Mouse (Mus musculus) gastrocnemius, postnatal 10 days (tissue): ENCODE results near the gene Atxn7l2. TPM values are rescaled to one million over a fixed set of nuclear protein-coding genes. Genes with fewer than 3 reads are reported as not detected.
"Not testable (repeated sequence)": the region's sequence is repeated elsewhere in the genome, so short reads cannot be mapped to it uniquely, and the experiment has no call there.

Experiments
- DNase-seq: peaks from one replicate; pipeline ENCODE4 v3.0.0; 2021; ENCODE audit warnings: mixed read lengths
- long read RNA-seq, 2 experiments: library from polyadenylated mRNA; stranded (forward); transcript quantifications; one replicate each; pipeline ENCODE4 v2.0.0; 2021
- total RNA-seq, 2 experiments: library from RNA; stranded (reverse); gene quantifications; 2 replicates each; pipeline ENCODE4 v1.2.3; 2021

Atxn7l2 gene
- 10 to 100 TPM; 13.2 to 18.4 TPM for total RNA-seq
- long read RNA-seq, experiment 1, transcript Atxn7l2-203 (11 exons, 2,387 nt), result major isoform, 7 of 17 reads
- long read RNA-seq, experiment 1, partial matches to known transcripts, result 7 of 17 reads
- long read RNA-seq, experiment 1, other reads (novel, unspliced or antisense), result 2 of 17 reads
- long read RNA-seq, experiment 2, partial matches to known transcripts, result 2 of 9 reads
- long read RNA-seq, experiment 2, other reads (novel, unspliced or antisense), result 4 of 9 reads

DNA sequence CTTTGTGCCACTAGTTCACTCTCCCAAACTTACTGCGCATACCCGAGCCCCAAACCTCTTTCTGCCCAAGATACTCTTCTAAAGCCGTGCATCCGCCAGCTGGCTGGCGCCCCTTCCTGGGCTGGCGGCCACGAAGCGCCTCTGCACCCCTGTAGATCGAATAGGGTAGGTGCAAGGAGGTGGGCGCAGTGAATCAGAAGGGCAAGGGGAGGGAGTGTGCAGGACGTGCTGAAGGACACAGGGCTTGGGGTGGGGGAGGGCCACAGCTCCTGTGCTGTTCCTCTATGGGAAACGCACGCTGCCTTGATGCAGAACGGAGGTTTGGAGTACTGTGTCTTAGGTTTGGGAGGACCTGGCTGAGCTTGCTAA, at the start of gene Atxn7l2:
Gene Atxn7l2 (minus strand): TSS at position 164 of the 369 bp plus-strand sequence.
- DNase-seq, result peak; percentile 74

DNA sequence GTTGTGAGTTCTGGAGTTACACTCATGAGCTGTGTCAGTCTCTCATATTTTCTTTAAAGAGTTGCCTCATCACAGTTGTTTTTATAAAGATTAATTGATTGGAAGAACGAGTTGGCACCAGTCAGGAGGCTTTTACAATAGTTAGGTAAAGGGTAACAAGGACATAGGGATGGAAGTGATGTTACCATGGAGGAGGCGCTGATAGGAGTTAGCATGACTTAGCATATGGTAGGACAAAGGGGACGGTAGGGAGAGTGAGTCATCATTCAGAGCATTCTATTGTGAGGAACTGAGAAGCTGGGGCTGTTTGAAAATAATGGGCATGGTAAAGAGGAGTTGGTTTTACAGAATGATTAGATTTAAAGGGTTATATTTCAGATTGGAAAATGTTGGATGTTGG, 48.6 kb upstream of the Atxn7l2 start:
- no peak for DNase-seq

DNA sequence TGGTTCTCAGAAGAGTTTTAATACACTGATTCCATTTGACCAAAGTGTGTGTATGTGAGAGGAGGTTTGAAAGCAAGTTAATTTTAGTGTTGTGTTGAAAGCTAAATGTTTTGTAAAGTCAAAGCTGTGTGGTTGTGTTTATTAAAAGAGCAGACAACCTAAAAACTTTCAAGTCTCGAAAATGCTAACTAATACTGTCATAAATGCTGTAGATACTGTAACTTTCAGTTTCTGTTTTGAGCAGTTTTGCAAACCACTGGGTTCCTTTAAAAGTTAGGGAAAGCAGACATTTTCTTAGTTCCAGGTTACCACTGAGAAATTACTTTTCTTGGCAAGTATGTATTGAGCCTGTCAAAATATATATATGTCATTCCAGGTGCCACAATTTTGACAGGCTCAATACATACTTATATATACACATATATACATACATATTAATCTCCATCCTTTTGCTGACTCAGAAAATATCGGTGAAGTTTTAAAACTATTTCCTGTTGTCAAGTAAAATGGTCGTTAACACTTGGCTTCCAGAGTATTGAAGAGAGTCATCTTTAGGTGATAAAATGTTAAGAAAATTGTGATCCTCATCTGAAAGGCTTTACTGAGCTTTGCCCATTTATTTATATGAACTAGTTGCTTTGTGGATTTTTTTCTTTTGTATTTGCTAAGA, 47.2 kb upstream of the Atxn7l2 start:
- no peak for DNase-seq

DNA sequence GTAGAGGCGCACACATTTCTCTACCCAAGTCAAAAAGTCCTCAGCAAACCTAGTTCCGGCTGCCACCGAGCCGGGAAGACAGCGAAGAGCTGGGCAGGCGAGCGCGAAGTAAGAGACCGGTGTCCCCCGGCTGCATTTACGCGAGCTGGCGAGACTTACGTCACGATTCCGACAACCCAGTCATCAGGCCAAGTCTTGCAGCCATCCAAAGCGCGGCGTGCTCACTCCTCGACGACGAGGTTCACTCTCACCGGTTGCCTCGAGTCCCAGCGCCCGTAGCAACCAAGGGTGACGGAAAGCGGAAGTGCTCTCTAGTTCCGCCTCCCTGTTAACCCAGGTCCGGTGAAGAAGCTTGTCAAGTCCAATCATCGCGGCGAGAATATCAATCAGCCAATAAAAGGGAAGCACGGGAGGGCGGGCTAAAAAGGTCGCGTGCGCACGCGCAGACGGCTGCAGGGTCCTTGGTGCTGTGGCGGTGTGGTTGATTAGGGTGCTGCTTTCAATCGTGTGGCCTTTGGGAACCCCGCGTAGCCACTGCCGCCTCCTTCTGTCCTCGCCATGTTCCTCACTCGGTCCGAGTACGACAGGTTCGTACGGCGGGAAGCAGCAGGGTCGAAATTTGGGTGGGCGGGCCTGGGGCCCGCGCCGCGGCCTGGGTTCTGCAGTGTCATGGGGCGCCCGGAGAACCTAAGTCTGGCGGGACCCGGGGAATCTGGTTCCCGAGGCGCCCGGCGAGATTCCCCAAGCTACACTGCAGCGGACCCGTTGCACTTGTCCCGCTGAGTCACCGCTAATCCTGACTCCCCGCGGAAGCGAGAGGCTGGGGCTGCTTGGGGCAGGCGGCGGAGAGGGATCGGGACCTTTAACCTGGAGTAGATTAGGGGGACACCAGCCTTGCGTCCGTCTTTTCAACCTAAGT, 46.2 kb upstream of the Atxn7l2 start, which contains the start of gene Psma5:
Gene Psma5 (plus strand): TSS at position 208 of the 919 bp plus-strand sequence.
- DNase-seq, result peak; percentile 95

DNA sequence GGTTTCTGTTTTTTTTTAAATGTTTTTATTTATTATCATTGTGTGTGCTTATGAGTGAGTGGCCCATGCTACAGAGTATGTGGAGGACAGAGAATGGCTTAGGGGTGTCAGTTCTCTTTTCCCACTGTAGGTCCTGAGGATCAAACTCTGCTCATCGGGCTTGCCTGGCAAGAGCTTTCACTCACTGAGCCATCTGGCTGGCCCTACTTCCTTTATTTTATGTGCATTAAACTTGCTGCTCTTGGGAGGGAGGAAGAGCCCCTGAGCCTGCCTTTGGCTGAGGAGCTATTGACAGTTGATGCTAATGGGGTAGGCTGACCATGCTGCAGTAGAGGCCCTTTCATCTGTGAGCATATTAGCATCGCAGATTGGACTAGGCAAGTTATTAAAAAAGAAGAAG, 36.1 kb upstream of the Atxn7l2 start:
- no peak for DNase-seq

DNA sequence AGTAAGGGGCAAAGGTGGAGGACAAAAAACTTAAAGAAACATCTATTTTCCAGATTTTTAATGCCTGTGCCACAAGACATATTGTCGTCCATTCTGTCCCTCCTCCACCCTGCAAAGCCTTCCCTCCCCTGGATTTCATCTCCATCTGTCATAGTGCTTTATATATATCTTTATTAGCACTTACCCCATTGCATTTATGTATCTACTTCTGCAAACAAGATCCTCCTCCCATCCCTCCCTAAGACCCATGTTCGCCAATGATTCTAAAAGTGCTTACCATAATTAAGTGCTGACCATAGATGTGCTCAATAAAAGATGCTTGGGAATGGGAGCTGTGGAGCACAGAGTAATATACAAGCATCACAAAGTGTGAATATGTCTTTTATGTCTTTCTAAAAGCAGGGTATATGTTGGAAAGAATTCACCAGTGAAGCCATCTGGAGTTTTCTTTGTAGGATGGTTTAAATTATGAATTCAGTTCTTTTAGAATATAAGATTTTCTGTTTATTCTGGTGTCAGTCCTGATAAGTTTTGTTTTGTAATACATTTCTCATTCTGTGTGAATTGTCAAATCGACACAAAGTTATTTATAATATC, 30.6 kb upstream of the Atxn7l2 start:
- DNase-seq, result no peak

DNA sequence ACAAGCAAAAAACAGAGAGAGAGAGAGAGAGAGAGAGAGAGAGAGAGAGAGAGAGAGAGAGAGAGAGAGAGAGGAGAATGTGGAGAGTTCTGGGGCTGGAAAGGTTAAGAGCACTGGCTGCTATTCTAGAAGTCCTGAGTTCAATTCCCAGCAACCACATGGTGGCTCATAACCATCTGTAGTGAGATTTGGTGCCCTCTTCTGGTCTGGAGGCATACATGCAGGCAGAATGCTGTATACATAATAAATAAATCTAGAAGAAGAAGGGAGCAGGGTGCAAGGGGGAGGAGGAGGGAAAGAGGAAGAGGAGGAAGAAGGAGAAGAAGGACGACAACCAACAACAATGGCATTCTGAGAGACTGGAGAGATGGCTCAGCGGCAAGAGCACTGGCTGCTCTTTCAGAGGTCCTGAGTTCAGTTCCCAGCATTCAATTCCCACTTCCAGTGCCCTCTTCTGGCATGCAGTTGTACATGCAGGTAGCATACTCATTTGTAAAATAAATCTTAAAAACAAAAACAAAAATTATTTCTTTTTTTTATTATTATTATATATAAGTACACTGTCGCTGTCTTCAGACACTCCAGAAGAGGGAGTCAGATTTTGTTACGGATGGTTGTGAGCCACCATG, 26.9 kb upstream of the Atxn7l2 start:
- not testable (repeated sequence) for DNase-seq

DNA sequence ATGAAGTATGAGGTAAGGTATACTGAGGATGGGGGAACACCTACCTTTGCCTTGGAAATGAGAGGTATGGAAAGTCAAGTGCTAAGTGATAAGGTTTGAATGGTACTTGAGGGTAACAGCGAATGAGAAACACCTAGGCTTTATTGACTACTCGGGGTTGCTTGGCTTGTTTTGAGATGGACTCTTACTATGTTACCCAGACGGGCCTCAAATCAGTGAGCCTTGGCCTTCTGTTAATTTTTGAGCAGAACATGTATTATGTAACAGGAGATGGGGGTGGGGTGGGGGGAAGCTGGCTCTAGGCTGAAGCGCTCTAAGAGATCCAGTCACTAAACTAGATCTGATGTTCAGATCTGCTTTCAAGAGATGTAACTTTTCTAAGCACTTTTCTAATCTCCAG, 20.9 kb upstream of the Atxn7l2 start:
- no peak for DNase-seq

DNA sequence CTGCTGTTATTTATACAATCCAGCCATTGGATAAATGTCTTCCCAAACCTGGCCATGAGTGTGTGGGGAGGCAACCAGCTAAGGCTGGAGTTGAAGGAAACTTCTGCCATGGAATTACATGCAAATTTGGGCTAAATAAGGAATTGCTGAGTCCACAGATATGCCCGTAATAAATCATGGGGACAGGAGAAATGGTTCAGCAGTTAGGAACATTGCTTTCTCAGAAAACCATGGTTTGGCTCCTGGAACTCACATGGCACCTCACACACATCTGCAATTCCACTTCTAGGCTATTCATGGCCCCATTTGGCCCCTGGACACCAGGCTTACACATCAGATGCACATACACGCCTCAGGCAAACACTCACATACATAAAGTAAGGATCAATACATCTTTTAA, 16.8 kb upstream of the Atxn7l2 start:
- no peak for DNase-seq

DNA sequence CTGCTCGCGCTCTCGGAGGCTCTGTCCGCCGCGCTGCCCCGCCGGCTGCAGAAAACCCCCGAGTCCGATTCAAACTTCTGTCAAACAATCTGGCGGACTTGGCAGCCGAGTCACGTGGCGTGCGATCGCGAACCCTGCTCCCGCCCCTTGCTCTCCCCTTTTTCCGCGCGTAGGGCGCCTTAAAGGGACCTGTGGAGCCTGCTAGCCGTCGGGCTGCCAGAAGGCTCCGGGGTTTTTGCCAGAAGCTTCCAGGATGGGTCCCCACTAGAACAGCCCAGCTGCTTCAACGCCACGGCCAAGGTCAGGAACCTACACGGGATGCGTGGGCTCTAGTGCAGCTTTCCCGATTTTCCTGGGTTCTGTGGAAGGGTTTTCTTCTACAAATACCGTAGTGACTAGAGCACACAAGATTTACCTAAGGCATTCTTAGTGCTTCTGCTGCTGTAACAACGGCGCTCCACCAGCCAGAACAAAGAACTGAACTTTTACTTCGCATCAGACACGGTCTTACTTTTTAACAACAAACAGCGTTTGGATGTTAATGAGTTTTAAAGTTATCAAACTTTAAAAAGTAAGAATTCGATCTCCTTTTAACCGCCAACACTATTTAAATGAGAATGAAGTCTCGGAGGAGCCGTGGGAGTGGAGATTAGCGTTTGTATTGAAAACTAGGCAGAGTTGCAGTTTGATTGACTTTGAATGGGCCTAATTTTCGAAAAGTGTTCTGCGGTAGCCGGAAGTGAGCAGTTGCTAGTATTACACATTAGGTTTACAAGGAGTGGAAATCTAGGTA, 16.0 kb upstream of the Atxn7l2 start, which contains the start of gene Sypl2:
Gene Sypl2 (minus strand): TSS at position 91 of the 793 bp plus-strand sequence.
- peak; percentile 78 for DNase-seq

DNA sequence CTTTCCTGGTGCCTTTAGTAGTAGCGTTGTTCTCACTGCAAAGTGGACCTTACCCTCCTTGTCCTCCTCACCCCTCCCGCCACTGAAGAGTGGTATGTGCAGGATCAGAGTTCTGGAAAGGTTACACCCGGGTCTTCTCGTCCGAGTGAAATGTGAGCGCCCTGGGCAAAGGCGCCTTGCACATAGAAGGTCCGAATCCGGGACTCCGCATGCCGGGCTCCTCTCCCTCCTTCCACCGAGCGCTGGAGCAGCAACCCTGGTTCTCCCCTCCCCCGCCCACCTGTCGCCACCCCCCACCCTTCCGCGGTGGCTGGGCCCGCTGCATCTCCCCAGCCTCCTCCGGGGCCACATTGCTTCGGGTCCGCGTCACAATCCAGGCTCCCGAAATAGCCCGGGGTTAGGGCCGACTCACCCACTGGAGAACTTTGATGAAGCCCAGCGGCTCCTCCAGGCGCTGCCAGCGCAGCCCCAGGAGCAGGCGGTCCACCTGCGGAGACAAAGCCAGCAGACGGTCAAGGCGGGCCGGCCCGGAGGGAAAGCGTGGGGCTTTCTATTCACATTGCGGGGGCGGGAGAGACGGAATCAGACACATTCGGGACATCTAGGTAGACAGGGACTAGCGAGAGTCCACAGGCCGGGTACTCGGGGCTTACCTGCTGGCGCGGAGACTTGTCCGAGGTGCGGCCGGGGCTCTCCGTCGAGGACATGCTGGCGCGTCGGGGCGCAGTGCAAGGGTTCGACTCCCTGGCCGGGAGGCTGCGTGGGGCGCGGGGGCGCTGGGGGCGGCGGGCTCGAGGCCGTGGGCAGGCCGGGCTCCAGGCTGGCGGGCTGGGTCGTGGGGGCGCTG, 15.2 kb upstream of the Atxn7l2 start:
- DNase-seq, result peak; percentile 65

DNA sequence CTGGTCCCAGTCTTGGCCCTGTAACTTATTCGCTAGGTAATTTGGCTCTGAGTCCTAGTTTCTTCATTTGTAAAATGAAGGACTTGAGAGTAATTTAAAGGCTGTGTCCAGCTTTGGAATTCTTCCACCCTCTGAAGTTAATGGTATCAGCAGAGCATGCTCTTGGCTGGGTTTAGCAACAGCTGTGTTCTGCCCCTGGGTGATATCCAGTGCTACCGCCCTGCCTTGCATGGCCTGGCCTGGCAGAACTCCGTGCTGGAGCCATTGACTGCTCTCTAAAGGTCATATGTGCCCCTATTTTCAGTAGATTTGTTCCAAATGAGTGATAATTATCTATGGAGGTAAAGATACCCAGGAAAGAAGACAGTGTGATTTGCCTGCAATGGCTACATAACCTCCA, 9.9 kb upstream of the Atxn7l2 start:
- DNase-seq, result no peak

DNA sequence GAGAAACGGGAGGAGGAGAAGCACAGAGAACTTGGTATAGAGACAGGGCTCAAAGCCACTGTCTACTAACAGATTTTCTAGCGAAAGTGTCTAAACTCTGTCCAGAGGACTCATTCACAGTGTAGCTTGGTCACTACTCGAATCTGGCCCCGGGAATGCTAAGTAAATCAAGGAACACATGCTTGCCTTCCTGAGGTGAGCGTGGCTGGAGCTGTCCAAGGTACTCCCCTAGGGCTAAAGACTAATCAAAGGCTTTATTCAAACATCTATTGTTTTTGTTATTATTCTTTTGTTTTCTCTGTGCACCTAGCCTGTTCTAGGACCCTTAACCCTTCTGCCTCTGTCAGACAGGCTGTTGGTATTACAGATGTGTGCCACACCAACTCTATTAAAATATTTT, 4.0 kb upstream of the Atxn7l2 start:
- no peak for DNase-seq

DNA sequence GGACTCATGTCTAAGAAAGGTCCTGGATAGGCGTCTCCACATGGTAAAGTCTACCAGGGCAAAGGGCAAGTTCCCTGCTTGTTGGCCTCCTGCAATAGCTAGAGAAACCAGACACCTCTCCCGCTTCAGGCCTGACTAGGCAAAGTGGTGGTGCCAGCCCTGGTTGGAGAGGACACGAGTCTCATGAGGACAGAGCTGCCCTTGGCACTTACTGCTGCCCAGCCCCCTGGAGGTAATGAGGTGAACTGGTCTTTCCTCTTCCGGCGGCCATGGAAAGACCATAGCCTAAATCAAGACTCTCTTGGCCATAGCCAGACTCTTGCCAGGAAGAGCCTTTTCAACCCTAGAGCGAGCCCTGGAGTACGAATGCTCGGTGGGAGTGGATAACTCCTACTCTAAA, 1.7 kb upstream of the Atxn7l2 start:
- DNase-seq, result peak; percentile 66

DNA sequence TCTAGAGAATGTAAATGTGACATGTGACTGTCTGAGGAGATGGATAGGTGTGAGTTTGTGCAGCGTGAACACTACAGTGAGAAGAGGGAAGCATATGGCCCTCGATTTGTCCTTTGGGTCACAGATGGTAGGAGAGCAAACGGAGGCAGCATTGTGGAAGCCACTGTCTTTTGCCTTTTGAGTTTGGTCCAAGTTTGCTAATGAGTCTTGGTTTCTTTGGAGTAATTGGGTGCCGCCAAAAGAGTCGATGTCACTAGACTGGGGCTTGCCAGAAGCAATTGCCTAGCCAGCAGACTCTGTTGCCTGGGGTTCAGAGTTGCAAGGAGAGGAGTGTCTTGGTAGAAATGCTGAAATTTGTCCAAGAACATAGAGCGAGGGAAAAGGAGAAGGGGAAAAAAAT, 1.1 kb upstream of the Atxn7l2 start:
- no peak for DNase-seq

DNA sequence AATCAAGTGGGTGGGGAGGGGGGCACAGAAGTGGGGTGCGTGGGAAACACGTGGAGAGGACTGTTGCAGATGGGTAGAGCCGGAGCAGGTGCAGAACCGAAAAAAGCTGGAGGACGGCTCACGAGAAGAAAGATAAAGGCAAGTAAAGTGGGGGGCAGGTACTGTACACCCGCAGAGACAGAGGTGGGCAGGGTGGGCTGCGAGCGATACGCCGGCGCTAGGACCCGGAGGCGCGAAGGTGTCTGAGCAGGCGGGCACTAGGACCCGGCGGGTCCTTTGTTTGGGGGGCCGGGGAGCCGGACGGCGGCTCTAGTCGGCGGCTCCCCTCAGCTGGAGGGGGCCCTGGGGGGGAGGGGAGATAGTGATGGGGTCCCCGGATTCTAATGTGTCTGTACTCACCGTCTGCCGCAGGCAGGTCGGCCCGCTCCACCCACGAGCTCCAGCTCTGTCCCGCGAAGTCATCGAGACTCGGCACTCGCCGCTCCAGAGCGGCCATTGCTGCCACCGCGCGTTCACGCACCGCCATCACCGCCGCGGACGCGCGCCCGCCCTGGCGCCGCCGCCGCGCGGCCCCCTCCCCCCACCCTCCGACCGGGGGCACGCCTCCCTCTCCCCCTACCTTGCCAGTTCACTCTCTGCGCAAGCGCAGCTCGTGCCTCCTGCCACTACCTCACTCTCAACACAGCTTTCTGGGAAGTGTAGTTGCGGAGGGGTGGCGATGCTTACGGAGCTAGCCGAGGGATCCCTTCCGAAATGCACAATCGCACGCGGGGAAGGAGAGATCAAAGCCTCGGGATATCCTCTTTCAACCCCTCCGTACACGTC, 576 bp downstream of the Atxn7l2 start:
- DNase-seq, result peak; percentile 92

DNA sequence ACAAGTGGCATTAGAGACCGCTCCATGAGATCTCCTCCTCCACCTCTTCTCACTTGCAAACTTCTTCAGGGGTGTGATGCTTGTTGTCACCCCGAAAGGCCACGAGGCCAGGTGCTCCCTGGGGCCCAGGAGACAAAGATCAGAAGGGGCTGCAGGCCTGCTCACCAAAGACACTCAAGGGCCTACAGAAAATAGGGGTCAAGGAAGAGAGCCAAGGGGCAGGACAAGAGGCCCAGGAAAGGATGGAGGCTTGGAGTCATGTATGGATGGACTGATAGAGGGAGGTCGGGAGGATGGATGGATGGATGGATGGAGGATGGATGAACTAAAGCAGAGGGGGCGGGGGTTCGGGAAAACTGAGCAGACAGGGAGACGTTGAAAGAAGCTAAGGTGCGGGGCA, 1.2 kb downstream of the Atxn7l2 start:
- no peak for DNase-seq

DNA sequence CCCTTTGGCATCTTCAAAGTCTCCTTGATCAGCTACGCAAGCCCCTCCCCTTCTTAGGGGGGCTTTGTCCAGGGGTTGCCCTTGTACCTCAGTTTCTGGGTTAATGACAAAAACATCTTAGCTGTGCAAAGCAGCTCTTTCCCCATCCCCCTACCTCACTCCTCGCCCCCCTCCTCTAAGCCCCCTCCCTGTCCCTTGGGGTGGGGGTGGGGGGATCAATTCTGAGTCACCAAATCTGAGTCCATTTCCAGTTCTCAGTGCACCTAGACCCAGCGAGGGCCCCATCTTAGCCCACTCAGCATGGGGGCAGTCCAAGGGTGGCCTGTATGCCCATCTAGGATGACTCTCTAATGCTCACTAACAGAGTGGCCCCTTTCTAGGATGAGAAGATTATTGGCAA, 1.7 kb downstream of the Atxn7l2 start:
- no peak for DNase-seq

DNA sequence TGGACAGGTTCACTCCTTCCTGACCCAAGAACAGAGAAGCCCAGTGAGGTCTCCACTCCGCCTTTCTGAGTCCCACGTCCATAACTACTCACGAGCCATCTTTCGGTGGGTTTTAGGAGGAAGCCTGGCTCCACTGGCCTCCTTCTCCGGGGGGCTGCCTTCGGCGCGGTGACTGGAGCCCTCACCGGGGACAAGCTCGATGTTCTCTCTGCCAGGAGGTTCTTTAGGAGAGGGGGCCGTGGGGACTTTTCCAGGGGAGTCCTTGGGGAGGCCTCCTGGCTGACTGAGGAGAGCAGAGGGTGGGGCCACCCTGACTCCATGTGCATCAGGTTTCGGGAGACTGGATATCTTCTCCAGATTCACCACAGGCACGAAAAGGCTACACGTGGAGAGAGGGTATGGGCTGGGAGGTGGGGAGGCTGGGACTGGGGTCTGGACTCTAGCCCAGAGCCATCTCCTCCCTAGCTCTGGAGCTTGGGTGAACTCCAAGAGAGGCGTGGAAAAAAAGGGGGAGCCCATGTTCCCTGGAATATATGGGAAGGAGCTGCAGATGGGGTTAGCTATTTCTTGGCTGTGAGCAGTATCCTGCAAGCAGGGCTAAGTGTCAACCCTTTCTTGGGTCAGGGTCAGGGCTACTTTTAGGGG, 3.9 kb downstream of the Atxn7l2 start:
- DNase-seq, result no peak
